Mouse (Mus musculus): ENCODE data around the gene Mpg. TPM values are rescaled to one million over a fixed set of nuclear protein-coding genes. Genes with fewer than 3 reads are reported as not detected.

Gene Mpg
- 10 to 100 TPM; 20.0 to 20.8 TPM for total RNA-seq (2021)

GRCm38 (mm10) chr11:32226124-32226871, at the start of gene Mpg:
Mpg (plus strand) TSS chr11:32226505.
- intact Hi-C loops (cut with DNase I) = no loop called here

GRCm38 (mm10) chr11:32178506-32178905, 47.8 kb upstream of the Mpg start:
- no peak for DNase-seq (ENCODE audit: low spot score in 2 of 2)
- intact Hi-C loops (cut with DNase I) = no loop called here

More at GRCm38 (mm10) chr11:32226124-32226871, at the start of gene Mpg:
- DNase-seq (ENCODE audit: low spot score in 2 of 2) = peak; percentile 89 to 93

- intact Hi-C loops (cut with DNase I) = no loop called here
- no peak for DNase-seq (ENCODE audit: low spot score in 2 of 2)
Measured at GRCm38 (mm10) chr11:32181246-32181645, 45.1 kb upstream of the Mpg start.

- DNase-seq (ENCODE audit: low spot score in 2 of 2) = peak; percentile 87 to 91
- intact Hi-C loops (cut with DNase I) = loop anchor here (1.0 to 2.0 kb wide), 3 partner anchors 56 to 143 kb away; partner anchors contain the start of gene Hbq1b
Measured at GRCm38 (mm10) chr11:32181973-32182868, 44.1 kb upstream of the Mpg start.

- intact Hi-C loops (cut with DNase I) = no loop called here
- no peak for DNase-seq (ENCODE audit: low spot score in 2 of 2)
Measured at GRCm38 (mm10) chr11:32184469-32184868, 41.8 kb upstream of the Mpg start.

GRCm38 (mm10) chr11:32186031-32186430, 40.3 kb upstream of the Mpg start:
- no peak for DNase-seq (ENCODE audit: low spot score in 2 of 2)
- intact Hi-C loops (cut with DNase I) = no loop called here

GRCm38 (mm10) chr11:32187256-32187655, 39.0 kb upstream of the Mpg start:
- intact Hi-C loops (cut with DNase I) = no loop called here
- DNase-seq (ENCODE audit: low spot score in 2 of 2) = no peak

- no peak for DNase-seq (ENCODE audit: low spot score in 2 of 2)
- intact Hi-C loops (cut with DNase I) = no loop called here
Measured at GRCm38 (mm10) chr11:32188881-32189280, 37.4 kb upstream of the Mpg start.

- DNase-seq (ENCODE audit: low spot score in 2 of 2) = no peak
- intact Hi-C loops (cut with DNase I) = no loop called here
Measured at GRCm38 (mm10) chr11:32189434-32189833, 36.9 kb upstream of the Mpg start.

- intact Hi-C loops (cut with DNase I) = loop anchor here (5.0 kb wide), 1 partner anchor 122 kb away; no protein-coding TSS in a partner anchor
- DNase-seq (ENCODE audit: low spot score in 2 of 2) = no peak
Measured at GRCm38 (mm10) chr11:32190119-32190518, 36.2 kb upstream of the Mpg start.

GRCm38 (mm10) chr11:32190603-32191110, 35.6 kb upstream of the Mpg start:
- DNase-seq (ENCODE audit: low spot score in 2 of 2) = no peak
- intact Hi-C loops (cut with DNase I) = loop anchor here (5.0 kb wide), 1 partner anchor 122 kb away; no protein-coding TSS in a partner anchor

- intact Hi-C loops (cut with DNase I) = loop anchor here (5.0 kb wide), 1 partner anchor 119 kb away; no protein-coding TSS in a partner anchor
- DNase-seq (ENCODE audit: low spot score in 2 of 2) = no peak
Measured at GRCm38 (mm10) chr11:32193156-32193555, 33.1 kb upstream of the Mpg start.

GRCm38 (mm10) chr11:32194086-32194485, 32.2 kb upstream of the Mpg start:
- no peak for DNase-seq (ENCODE audit: low spot score in 2 of 2)

GRCm38 (mm10) chr11:32194626-32195025, 31.7 kb upstream of the Mpg start:
- intact Hi-C loops (cut with DNase I) = loop anchor here (5.0 kb wide), 2 partner anchors 83 to 118 kb away; partner anchors contain the start of gene Hba-x
- no peak for DNase-seq (ENCODE audit: low spot score in 2 of 2)

More at GRCm38 (mm10) chr11:32194086-32194485, 32.2 kb upstream of the Mpg start:
- intact Hi-C loops (cut with DNase I) = loop anchor here (5.0 kb wide), 1 partner anchor 118 kb away; no protein-coding TSS in a partner anchor

GRCm38 (mm10) chr11:32195867-32196540, 30.3 kb upstream of the Mpg start:
- no peak for DNase-seq (ENCODE audit: low spot score in 2 of 2)

GRCm38 (mm10) chr11:32196727-32197126, 29.6 kb upstream of the Mpg start:
- no peak for DNase-seq (ENCODE audit: low spot score in 2 of 2)
- intact Hi-C loops (cut with DNase I) = loop anchor here (5.0 kb wide), 1 partner anchor 81 kb away; the partner anchor contains the start of gene Hba-x

More at GRCm38 (mm10) chr11:32195867-32196540, 30.3 kb upstream of the Mpg start:
- intact Hi-C loops (cut with DNase I) = loop anchor here (5.0 kb wide), 1 partner anchor 81 kb away; the partner anchor contains the start of gene Hba-x

- intact Hi-C loops (cut with DNase I) = loop anchor here (5.0 kb wide), 1 partner anchor 80 kb away; the partner anchor contains the start of gene Hba-x
- DNase-seq (ENCODE audit: low spot score in 2 of 2) = no peak
Measured at GRCm38 (mm10) chr11:32197766-32198165, 28.5 kb upstream of the Mpg start.

GRCm38 (mm10) chr11:32198256-32198955, 27.9 kb upstream of the Mpg start:
- intact Hi-C loops (cut with DNase I) = loop anchor here (5.0 kb wide), 1 partner anchor 79 kb away; the partner anchor contains the start of gene Hba-x
- DNase-seq (ENCODE audit: low spot score in 2 of 2) = no peak
